Mouse (Mus musculus) erythroblast, embryonic 14.5 days (primary cell): ENCODE measurements around the gene Agmat.

Source experiments
- GATA1 ChIP-seq: IDR thresholded peaks from 2 replicates; pipeline ENCODE4 v1.6.1; 2012; ENCODE audit warnings: low read length, inconsistent platforms, mixed read lengths
- TAL1 ChIP-seq: IDR thresholded peaks from 3 replicates; pipeline ENCODE4 v1.6.1; 2012; ENCODE audit warnings: low read length, inconsistent platforms, mixed read lengths

DNA sequence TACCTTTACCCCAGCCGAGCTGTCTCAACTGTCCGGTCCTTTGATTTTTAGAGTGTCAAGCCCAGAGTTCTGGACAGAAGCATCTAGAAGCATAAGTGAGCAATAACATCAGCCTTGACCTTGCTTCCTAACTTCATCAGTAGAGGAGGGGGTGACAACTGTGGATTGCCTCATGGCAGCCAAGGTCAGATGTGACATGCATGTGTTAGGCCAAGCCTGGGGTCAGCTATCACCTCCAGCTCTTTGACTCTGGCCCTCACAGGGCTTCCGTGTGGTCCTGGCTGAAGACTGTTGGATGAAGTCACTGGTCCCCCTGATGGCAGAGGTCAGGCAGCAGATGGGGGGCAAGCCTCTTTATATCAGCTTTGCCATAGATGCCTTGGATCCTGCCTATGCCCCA lies 10.7 kb downstream of the Agmat start:
- TF ChIP-seq TAL1 (no peak), GATA1 (no peak)
